Mouse (Mus musculus) cortical plate, adult 2 months (tissue): Measurements from ENCODE around the gene Tbcel. TPM values are rescaled to one million over a fixed set of nuclear protein-coding genes. Genes with fewer than 3 reads are reported as not detected.

Experiments
- H3K27ac ChIP-seq: fragments of 200-500 bp; 2 replicates; pipeline ENCODE4 v1.5.1; 2012; ENCODE audit warnings: low read length, control low read depth, inconsistent platforms; ENCODE audit not compliant: insufficient read depth
- H3K4me1 ChIP-seq: fragments of 200-500 bp; 2 replicates; pipeline ENCODE4 v1.6.1; 2011; ENCODE audit warnings: low read length; ENCODE audit not compliant: control insufficient read depth, insufficient read depth
- H3K4me3 ChIP-seq: fragments of 200-500 bp; 2 replicates; pipeline ENCODE4 v1.5.1; 2011; ENCODE audit warnings: mild to moderate bottlenecking, low read length, control low read depth; ENCODE audit not compliant: insufficient read depth
- CTCF ChIP-seq: fragments of 200-500 bp; IDR thresholded peaks from 2 replicates; pipeline ENCODE4 v1.5.1; 2011; ENCODE audit warnings: mild to moderate bottlenecking, control low read depth, low read length; ENCODE audit not compliant: insufficient read depth; ENCODE audit errors: extremely low read depth
- POLR2A ChIP-seq: fragments of 200-500 bp; IDR thresholded peaks from 2 replicates; pipeline ENCODE4 v1.6.1; 2011; ENCODE audit warnings: mild to moderate bottlenecking, low read length, control low read depth; ENCODE audit not compliant: insufficient read depth; ENCODE audit errors: extremely low read depth
- polyA plus RNA-seq: library from polyadenylated mRNA; depleted of rRNA; stranded (reverse); fragments of >200 nt; gene quantifications from 2 replicates; pipeline ENCODE4 v1.2.3, GENCODE M21; 2012

Tbcel gene
- polyA plus RNA-seq, 1 experiment = 30.3 TPM

DNA sequence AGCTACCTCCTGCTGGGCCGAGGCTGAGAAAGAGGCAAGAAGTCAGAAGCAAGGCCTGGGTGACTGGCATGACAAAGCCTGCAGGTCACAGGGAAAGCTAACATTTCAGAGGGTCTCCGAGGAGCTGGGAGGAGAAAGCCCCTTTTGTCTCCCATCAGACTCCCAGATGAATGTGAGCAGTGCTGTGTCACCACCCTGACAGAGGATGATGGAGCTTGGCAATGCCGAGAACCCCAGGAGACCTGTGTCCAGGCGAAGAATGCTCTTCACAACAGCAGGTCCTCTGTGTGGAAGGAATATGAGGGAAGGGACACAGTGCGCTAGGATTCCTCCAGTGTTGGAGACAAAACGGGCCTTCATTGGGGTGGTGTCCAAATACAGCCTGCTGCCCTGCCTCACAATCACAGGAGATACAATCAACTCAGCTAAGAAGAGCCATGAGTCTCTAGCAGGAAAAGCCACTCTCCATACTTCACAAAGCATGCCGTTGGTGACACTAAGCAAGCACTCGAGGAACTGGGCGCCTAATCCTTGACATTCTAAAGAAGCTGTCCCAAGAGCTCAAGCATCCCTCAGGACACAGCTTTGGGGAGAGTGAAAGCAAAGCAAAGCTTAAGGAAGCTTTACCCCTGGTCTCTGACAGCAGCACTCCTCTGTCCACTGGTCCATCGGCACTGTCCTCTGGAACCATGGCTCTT lies 80.8 kb downstream of the Tbcel start:
- Histone ChIP-seq H3K4me3 (no peak overlapping the region), H3K4me1 (peaks cover 3% of the 10 kb centered on the region; the same call in 1 of the 2 replicates), H3K27ac (no peak overlapping the region)
- TF ChIP-seq POLR2A = no peak
- no peak for TF ChIP-seq CTCF

DNA sequence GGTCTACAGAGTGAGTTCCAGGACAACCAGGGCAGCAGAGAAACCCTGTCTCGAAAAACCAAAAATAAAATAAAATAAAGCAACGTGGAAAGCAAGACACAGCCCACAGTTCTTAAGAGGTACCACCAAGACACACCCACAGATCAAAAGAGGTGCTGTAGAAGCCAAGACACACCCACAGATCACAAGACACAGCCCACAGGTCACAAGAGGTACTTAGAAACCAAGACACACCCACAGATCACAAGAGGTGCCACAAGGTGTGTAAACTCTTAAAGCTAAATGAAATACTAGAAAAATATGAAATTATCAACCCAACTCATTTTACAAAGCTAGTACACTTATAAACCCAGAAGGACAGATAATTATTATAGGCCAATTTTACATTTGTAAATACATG lies 84.0 kb downstream of the Tbcel start:
- TF ChIP-seq POLR2A (no peak), CTCF (no peak)
- peaks cover 3% of the 10 kb centered on the region; the same call in 1 of the 2 replicates for H3K4me1 ChIP-seq
- H3K4me3 ChIP-seq = no peak overlapping the region
- no peak overlapping the region for H3K27ac ChIP-seq

DNA sequence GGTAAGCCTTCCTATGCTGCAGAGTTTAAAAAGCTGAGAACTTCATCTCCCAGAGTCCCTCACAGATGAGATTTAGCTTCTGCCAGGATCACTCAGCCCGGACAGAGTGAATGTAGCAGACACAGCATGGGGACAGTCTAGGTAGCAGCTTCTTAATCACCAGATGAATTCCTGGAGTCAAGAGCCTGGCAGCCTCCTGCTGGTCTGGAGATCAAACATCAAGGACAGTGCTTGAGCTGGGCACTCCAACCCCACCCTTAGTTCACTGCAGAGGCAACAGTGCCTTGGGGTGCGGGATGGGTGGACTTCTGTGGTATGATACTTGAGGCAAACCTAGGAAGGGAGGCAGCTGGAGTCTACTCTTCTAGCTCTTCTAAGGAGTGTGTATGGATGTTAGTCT lies 87.9 kb downstream of the Tbcel start:
- Histone ChIP-seq H3K4me3 (no peak overlapping the region), H3K4me1 (no peaks in the 10 kb centered on the region), H3K27ac (no peak overlapping the region)
- TF ChIP-seq CTCF = no peak
- no peak for TF ChIP-seq POLR2A

DNA sequence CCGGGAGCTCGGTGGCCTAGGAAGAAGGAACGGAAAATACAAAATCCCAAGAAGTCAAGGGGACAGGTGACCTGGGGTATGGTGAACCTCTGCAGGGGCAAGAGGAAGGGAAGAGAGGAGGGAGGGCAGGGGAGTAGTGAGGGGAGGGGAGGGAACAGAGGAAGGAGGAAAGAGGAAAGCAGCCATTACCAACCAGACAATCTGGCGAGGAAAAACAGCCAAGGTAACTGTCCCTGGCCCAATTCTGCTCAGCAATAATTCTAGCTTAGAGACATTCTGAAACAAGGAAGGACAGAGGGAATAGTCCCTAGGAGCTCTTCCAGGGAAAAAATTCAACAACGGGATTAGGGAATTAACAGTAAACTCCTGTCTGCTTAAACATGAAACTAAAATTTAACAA lies 88.8 kb downstream of the Tbcel start:
- TF ChIP-seq POLR2A (no peak), CTCF (no peak)
- Histone ChIP-seq H3K27ac (no peak overlapping the region), H3K4me3 (no peak overlapping the region), H3K4me1 (no peaks in the 10 kb centered on the region)

DNA sequence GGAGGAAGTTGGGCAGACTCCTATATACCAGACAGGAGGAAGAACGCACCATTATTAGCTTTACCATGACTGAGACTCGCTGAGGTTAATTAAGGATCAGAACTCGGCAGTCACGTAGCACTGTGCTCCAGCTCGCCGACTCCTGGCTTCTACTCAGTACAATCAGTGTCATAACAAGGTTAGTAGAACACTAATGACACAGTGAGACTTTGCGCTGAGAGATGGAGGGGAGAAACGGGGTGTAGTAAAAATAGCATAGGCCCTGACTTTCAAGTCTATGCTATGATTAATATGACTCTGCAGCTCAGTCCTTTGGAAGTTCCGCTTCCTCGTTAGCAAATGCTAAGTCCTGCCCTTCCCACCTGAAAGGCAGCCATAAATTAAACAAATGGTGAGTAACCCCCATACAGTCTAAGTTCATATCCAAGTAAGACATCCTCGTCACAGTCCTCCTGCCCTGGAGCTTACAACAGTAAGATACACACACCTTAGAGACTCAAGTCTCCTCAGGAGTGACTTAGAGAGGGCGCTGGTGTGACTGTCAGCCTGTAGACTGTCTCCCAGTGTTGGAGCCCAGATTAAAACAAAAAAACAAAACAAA lies 90.2 kb downstream of the Tbcel start:
- TF ChIP-seq POLR2A = no peak
- TF ChIP-seq CTCF = no peak
- H3K27ac ChIP-seq = no peak overlapping the region
- no peak overlapping the region for H3K4me3 ChIP-seq
- no peaks in the 10 kb centered on the region for H3K4me1 ChIP-seq

DNA sequence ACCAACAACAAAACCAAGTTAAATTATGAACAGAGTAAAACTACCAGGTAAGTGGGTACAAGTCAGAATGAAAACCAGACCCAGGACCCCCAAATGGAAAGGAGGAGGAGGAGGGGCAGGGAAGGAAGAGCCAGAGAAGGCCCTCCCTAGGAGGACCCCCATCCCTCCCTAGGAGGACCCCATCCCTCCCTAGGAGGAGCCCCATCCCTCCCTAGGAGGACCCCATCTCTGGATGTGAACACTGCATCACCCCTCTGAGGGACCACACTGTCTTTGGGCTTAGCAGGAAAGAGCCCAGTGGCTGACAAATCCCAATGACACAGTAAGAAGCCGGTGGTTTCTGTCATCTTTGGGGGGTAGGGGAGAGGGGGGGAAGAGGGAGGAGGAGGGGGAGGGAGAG lies 92.4 kb downstream of the Tbcel start:
- no peak overlapping the region for H3K4me3 ChIP-seq
- H3K27ac ChIP-seq = no peak overlapping the region
- H3K4me1 ChIP-seq = no peaks in the 10 kb centered on the region
- no peak for TF ChIP-seq CTCF

DNA sequence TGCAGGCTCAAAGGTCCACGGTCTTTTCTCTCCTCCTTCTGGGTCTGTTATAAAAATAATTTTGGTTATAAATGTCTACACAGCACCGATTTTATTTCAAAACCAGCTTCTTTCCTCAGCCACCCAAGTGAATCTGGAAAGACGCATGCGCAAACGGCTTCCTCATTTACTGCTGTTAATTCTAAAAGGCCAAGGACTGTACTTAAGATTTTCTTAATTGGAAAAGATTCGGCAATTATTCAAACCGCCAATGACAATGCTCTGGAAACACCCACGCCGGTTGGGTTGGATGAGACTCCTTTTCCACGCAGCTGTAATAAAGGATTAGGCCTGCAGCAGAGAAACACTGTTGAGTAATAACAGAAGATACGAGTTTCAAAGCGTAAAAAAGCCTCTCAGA lies 94.3 kb downstream of the Tbcel start:
- no peak overlapping the region for H3K4me3 ChIP-seq
- TF ChIP-seq POLR2A (no peak), CTCF (no peak)
- H3K4me1 ChIP-seq = no peaks in the 10 kb centered on the region
- no peak overlapping the region for H3K27ac ChIP-seq

DNA sequence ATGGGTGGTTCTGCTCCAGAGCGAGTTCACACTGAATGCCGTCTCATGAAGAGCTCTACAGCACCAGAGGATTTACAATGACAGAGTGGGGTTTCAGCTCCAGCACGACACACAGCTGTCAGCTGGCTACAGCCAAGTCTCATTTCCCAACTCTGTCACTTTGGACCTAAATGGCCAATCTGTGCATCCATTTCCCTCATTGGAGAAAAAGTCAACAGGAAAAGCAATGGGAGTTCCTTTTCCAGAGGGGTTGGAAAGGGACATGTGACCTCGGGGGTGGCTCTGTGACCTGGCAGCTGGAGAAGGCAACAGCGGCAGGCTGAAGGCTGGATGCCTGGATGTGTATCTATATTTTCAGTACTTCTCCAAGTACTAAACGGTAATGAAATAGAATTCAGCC lies 96.3 kb downstream of the Tbcel start:
- H3K4me1 ChIP-seq = no peaks in the 10 kb centered on the region
- H3K27ac ChIP-seq = no peak overlapping the region
- TF ChIP-seq POLR2A (no peak), CTCF (no peak)
- H3K4me3 ChIP-seq = no peak overlapping the region

DNA sequence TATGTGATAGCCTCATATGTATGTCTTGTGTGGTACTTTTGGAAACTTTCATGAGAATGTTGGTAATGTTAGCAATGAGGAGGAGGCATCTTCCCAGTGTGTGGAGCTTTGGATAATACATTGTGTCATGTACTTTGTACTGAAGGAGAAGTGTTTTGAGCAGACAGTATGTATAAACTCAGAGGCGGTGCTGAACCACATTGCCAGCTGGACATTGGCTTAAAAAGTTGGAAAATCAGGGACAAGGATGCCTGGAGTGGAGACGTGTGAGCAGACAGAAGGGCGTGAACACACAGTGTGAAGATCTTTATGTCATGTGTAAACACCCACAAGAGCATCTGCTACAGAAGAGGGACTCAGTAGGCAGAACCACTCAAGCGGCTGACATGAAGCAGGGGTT lies 101.9 kb downstream of the Tbcel start:
- TF ChIP-seq CTCF = no peak
- TF ChIP-seq POLR2A = no peak
- Histone ChIP-seq H3K27ac (no peak overlapping the region), H3K4me1 (peaks cover 2% of the 10 kb centered on the region; the same call in 1 of the 2 replicates), H3K4me3 (no peak overlapping the region)

DNA sequence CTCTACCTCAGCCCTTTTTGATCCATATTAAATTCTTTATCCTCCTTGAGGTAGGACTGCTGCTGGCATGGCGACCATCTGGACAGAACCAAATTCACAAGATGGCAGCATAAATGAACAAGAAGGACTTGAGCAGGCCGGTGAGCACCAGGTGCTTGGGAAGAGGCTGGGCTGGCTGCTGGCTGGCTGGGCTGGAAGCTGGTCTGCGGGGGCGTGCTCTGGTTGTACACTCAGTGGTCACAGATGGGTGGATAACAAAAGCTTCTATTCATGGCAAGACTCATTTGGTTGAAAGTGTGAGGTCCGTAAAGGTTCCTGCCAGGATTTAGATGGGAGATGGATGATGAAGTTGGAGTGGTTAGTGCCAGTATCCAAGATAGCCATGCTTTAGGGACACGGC lies 106.1 kb downstream of the Tbcel start:
- Histone ChIP-seq H3K27ac (no peak overlapping the region), H3K4me1 (peaks cover 2% of the 10 kb centered on the region; the same call in 1 of the 2 replicates), H3K4me3 (no peak overlapping the region)
- TF ChIP-seq CTCF (no peak), POLR2A (no peak)
